Mouse (Mus musculus) layer of hippocampus, adult 9-11 months (tissue): ENCODE measurements around the gene Selenoi.
A peak's percentile ranks its signal among the peaks of the same experiment; 100 is the strongest.

Experiments used
- DNase-seq: peaks from one replicate; pipeline ENCODE4 v3.0.0; 2022

The Selenoi gene

GRCm38 (mm10) chr5:30238533-30238932, 6.2 kb downstream of the Selenoi start:
- no peak for DNase-seq

GRCm38 (mm10) chr5:30240552-30240951, 8.2 kb downstream of the Selenoi start:
- no peak for DNase-seq

GRCm38 (mm10) chr5:30242410-30242809, 10.0 kb downstream of the Selenoi start:
- DNase-seq, result no peak

- no peak for DNase-seq
Measured at GRCm38 (mm10) chr5:30243741-30244140, 11.4 kb downstream of the Selenoi start.

- no peak for DNase-seq
Measured at GRCm38 (mm10) chr5:30245861-30246416, 13.6 kb downstream of the Selenoi start.

- DNase-seq, result no peak
Measured at GRCm38 (mm10) chr5:30247666-30248065, 15.3 kb downstream of the Selenoi start.

GRCm38 (mm10) chr5:30255567-30256354, 23.4 kb downstream of the Selenoi start:
- DNase-seq, result no peak

- no peak for DNase-seq
Measured at GRCm38 (mm10) chr5:30258776-30259175, 26.4 kb downstream of the Selenoi start.

GRCm38 (mm10) chr5:30270571-30271190, 38.3 kb downstream of the Selenoi start:
- DNase-seq, result peak; percentile 82

- no peak for DNase-seq
Measured at GRCm38 (mm10) chr5:30271599-30272281, 39.4 kb downstream of the Selenoi start.

- DNase-seq, result no peak
Measured at GRCm38 (mm10) chr5:30276361-30276760, 44.0 kb downstream of the Selenoi start.

- DNase-seq, result no peak
Measured at GRCm38 (mm10) chr5:30278952-30279351, 46.6 kb downstream of the Selenoi start.

- DNase-seq, result no peak
Measured at GRCm38 (mm10) chr5:30279446-30279845, 47.1 kb downstream of the Selenoi start.

GRCm38 (mm10) chr5:30280864-30281263, 48.5 kb downstream of the Selenoi start:
- no peak for DNase-seq

GRCm38 (mm10) chr5:30281291-30281732, 48.9 kb downstream of the Selenoi start, which contains the start of gene Drc1:
TSS of gene Drc1 (plus strand) at chr5:30281388.
- DNase-seq, result peak; percentile 64

GRCm38 (mm10) chr5:30285944-30286799, 53.8 kb downstream of the Selenoi start:
- DNase-seq, result no peak

- no peak for DNase-seq
Measured at GRCm38 (mm10) chr5:30287106-30287882, 54.9 kb downstream of the Selenoi start.
